Mouse (Mus musculus): ENCODE measurements around the gene Stk38. TPM values are rescaled to one million over a fixed set of nuclear protein-coding genes. Genes with fewer than 3 reads are reported as not detected.
A peak's percentile ranks its signal among the peaks of the same experiment; 100 is the strongest.

Stk38 gene
- polyA plus RNA-seq, 1 experiment from 2014 or later = 82.1 TPM

DNA sequence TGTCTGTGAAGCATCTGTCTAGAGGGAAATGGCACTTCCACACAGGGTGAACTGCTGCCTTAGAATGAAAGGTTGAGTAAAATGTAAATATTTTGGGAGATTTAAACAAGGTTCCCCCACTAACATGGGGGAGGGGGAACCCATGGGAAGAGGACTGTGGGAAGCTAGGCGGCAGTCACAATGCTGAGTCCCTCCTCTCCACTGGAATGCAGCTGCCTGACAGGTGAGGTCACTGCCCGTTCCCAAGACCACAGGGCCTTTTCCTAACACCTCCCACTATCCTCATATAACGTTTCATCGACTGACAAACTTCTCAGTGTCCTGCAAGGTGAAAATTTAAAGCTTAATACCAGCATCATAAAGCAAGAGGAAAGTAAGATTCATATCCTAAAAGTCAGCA, 25.2 kb downstream of the Stk38 start:
- Histone ChIP-seq H3K4me3 (replicated peaks) (no peak overlapping the region), H3K27me3 (replicated peaks) (no peaks in the 10 kb centered on the region), H3K9ac (replicated peaks) (no peak overlapping the region), H3K4me1 (0 out of 2 replicates have a peak, but pooled peaks cover 2% of the 10 kb centered on the region), H3K27ac (replicated peaks) (no peak overlapping the region), H3K4me2 (no peak overlapping the region), H3K36me3 (peaks cover 81% of the 10 kb centered on the region), H3K9me3 (replicated peaks) (no peaks in the 10 kb centered on the region)
- WGBS = 65% methylated on average over 4 of the region's 4 CpGs
- ATAC-seq (ENCODE audit: low FRiP score) = no peak

DNA sequence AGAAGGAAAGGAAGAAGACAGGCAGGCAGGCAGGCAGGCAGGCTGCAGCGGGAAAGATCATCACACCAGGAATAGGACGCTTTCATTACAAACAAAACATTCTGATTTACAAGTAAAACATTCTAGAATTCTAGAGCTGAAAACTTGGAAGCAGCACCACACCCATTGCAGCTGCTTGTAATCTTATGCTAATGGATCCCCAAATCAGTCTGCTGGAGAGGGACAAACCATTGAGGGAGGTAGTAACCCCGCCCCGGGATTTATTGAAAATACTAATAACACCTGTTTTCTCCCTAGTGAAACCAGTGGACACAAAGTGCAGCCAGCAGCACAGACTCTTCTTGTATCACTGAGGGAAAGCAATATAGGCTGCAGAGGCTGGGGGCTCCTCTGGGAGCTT, 26.7 kb downstream of the Stk38 start:
- no peak overlapping the region for H3K27ac ChIP-seq (replicated peaks)
- no peaks in the 10 kb centered on the region for H3K9me3 ChIP-seq (replicated peaks)
- no peak overlapping the region for H3K4me2 ChIP-seq
- WGBS = 84% methylated on average over 4 of the region's 4 CpGs
- no peaks in the 10 kb centered on the region for H3K27me3 ChIP-seq (replicated peaks)
- no peak for ATAC-seq (ENCODE audit: low FRiP score)
- H3K36me3 ChIP-seq = peaks cover 80% of the 10 kb centered on the region
- H3K4me1 ChIP-seq = 0 out of 2 replicates have a peak, but pooled peaks cover 2% of the 10 kb centered on the region
- H3K4me3 ChIP-seq (replicated peaks) = no peak overlapping the region
- no peak overlapping the region for H3K9ac ChIP-seq (replicated peaks)

DNA sequence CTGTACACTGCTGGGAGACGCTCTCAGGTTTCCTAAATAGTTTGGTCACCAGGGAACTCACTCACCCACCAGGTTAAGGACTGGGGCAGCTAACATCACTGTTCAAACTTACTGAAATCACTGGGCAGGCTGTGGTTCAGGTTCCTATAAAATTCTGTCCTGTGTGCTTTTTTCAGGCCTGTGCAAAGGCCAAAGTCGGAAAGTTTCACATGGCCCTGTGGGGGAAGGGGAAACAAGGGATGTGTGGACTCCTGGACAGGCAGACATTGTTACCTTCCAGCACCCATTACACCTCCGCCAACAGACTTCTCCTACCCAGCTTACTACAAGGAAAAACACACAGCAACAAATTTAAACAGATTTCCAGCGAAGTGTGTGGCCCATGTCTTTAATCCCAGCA, 28.7 kb downstream of the Stk38 start:
- no peak overlapping the region for H3K4me2 ChIP-seq
- H3K36me3 ChIP-seq = peaks cover 85% of the 10 kb centered on the region
- H3K4me1 ChIP-seq = 0 out of 2 replicates have a peak, but pooled peaks cover 2% of the 10 kb centered on the region
- H3K9ac ChIP-seq (replicated peaks) = no peak overlapping the region
- no peaks in the 10 kb centered on the region for H3K27me3 ChIP-seq (replicated peaks)
- no peak overlapping the region for H3K27ac ChIP-seq (replicated peaks)
- no peak overlapping the region for H3K4me3 ChIP-seq (replicated peaks)
- H3K9me3 ChIP-seq (replicated peaks) = no peaks in the 10 kb centered on the region
- no peak for ATAC-seq (ENCODE audit: low FRiP score)
- 96% methylated on average over 4 of the region's 4 CpGs for WGBS

DNA sequence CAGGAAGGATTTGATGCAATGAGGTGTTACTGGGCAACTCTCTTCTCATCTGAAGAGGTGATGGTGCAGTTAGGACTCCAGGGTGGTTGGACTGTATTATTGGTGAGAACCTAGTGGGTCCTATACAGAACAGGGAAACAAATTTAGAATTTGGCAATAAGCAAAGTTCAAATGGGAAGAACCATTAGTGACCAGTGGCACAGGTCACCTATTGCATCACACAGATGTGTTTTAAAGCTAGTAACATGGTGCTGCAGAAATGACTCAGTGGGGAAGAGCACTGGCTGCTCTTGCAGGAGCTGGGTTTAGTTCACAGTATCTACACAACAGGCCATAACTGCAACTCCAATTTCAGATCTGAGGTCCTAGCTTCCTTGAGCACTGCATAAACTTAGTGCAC, 37.7 kb downstream of the Stk38 start:
- Histone ChIP-seq H3K9me3 (replicated peaks) (no peaks in the 10 kb centered on the region), H3K4me1 (no peaks in the 10 kb centered on the region), H3K27ac (replicated peaks) (no peak overlapping the region), H3K36me3 (peaks cover 97% of the 10 kb centered on the region), H3K9ac (replicated peaks) (no peak overlapping the region), H3K4me2 (no peak overlapping the region), H3K27me3 (replicated peaks) (no peaks in the 10 kb centered on the region), H3K4me3 (replicated peaks) (no peak overlapping the region)
- no peak for ATAC-seq (ENCODE audit: low FRiP score)

DNA sequence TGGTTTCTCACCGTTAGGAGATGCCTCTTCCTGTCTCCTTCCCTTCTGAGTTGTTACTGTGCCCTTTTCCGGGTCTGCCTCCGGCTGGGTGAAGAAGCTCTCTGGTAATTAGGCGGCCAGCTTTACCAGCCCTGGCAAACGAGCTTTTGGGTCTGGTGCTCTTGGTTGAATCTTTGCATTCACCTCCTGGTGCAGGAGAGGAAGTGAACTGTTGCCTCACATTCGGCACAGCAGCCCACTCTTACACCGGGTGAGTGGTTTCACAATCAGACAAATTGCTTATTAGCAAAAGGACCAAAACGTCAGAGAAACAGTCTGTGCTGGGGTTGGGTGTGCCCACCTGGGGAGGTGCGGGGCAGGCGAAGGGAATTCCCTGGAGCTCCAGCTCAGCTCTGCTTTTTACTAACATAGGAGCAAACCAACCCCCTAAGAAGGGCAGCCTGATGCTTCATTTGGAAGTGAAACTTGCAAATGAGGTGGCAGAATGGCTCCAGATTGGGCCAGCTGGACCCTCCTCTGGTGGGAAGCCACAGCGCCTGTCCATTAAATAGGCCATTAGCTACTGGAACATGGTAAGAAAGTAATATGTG, 40.7 kb downstream of the Stk38 start:
- Histone ChIP-seq H3K9me3 (replicated peaks) (no peaks in the 10 kb centered on the region), H3K27ac (replicated peaks) (no peak overlapping the region), H3K27me3 (replicated peaks) (no peaks in the 10 kb centered on the region), H3K9ac (replicated peaks) (no peak overlapping the region), H3K4me2 (no peak overlapping the region), H3K4me3 (replicated peaks) (no peak overlapping the region), H3K36me3 (peaks cover 96% of the 10 kb centered on the region), H3K4me1 (no peaks in the 10 kb centered on the region)
- no peak for ATAC-seq (ENCODE audit: low FRiP score)
- 75% methylated on average over 11 of the region's 11 CpGs for WGBS

DNA sequence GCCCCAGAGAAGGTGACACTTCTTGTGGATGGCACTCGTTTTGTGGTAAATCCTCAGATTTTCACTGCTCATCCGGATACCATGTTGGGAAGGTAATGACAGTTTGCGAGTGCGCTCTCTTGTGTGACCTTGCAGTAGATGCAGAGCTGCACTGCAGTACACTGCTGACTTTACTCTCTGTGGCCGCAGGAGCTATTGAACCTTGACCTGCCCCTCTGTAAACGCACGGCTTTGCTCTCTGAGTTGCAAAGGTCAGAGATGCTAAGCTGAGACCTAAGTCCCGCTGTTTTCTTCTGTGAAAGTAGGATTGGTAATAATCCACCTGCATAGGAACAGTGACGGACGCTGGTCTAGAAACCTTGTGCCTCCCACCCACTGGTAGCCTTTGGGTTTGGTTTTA, 46.2 kb downstream of the Stk38 start:
- no peak overlapping the region for H3K27ac ChIP-seq (replicated peaks)
- H3K4me1 ChIP-seq = no peaks in the 10 kb centered on the region; the same call in 1 of the 2 replicates
- 89% methylated on average over 10 of the region's 10 CpGs for WGBS
- ATAC-seq (ENCODE audit: low FRiP score) = no peak
- no peaks in the 10 kb centered on the region for H3K27me3 ChIP-seq (replicated peaks)
- no peaks in the 10 kb centered on the region for H3K9me3 ChIP-seq (replicated peaks)
- no peak overlapping the region for H3K9ac ChIP-seq (replicated peaks)
- peaks cover 57% of the 10 kb centered on the region for H3K36me3 ChIP-seq
- H3K4me3 ChIP-seq (replicated peaks) = no peak overlapping the region
- H3K4me2 ChIP-seq = no peak overlapping the region

DNA sequence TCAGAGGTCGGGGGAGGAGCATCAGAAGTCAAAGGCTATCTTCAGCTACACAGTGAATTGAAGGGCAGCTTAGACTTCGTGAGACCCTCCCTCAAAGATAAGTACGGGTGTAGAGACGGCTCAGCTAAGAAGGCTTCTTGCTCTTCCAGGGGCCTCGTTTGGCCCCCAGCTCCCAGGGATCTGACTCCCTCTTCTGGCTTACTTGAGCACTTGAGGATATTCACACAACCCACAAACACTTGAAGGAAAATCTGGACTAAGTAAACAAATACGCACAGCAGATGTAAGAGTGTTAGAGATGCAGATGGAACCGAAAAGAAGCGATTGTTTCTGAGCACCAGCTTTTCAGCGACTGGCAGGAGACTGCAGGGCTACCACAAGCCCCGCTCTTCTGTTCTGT, 47.2 kb downstream of the Stk38 start:
- ATAC-seq (ENCODE audit: low FRiP score) = no peak
- no peaks in the 10 kb centered on the region for H3K27me3 ChIP-seq (replicated peaks)
- 85% methylated on average over 10 of the region's 10 CpGs for WGBS
- H3K9me3 ChIP-seq (replicated peaks) = no peaks in the 10 kb centered on the region
- H3K27ac ChIP-seq (replicated peaks) = no peak overlapping the region
- no peak overlapping the region for H3K4me3 ChIP-seq (replicated peaks)
- H3K4me2 ChIP-seq = no peak overlapping the region
- H3K9ac ChIP-seq (replicated peaks) = no peak overlapping the region
- peaks cover 47% of the 10 kb centered on the region for H3K36me3 ChIP-seq
- H3K4me1 ChIP-seq = peaks cover 3% of the 10 kb centered on the region; the same call in 1 of the 2 replicates

DNA sequence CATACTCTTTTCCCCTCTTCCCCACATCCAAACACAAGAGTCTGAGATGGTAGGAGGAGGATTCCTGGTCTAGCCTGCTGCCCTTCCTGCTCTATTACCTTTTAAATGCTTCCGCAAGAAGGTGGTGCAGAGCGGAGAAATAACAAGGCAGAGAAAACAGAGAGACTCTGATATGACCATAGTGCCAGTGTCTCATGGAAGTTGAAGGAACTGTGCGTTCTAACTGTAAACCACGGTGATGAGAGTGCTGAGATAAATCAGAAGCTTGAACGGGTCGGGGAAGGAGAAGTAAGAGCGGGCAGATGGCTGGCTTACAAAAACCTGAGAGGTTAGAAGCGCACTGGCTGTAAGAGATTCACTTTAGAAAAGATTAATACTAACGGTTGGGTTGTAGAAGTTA, 53.4 kb downstream of the Stk38 start:
- H3K27ac ChIP-seq (replicated peaks) = no peak overlapping the region
- ATAC-seq (ENCODE audit: low FRiP score) = no peak
- peaks cover 31% of the 10 kb centered on the region for H3K4me1 ChIP-seq
- 98% methylated on average over 9 of the region's 9 CpGs for WGBS
- H3K4me2 ChIP-seq = peak overlapping the region; percentile 67
- H3K9ac ChIP-seq (replicated peaks) = peak overlapping the region; percentile 84; the same call in 1 of the 2 replicates
- no peaks in the 10 kb centered on the region for H3K9me3 ChIP-seq (replicated peaks)
- peaks cover 9% of the 10 kb centered on the region; the same call in 1 of the 2 replicates for H3K36me3 ChIP-seq
- H3K4me3 ChIP-seq (replicated peaks) = no peak overlapping the region
- no peaks in the 10 kb centered on the region for H3K27me3 ChIP-seq (replicated peaks)

DNA sequence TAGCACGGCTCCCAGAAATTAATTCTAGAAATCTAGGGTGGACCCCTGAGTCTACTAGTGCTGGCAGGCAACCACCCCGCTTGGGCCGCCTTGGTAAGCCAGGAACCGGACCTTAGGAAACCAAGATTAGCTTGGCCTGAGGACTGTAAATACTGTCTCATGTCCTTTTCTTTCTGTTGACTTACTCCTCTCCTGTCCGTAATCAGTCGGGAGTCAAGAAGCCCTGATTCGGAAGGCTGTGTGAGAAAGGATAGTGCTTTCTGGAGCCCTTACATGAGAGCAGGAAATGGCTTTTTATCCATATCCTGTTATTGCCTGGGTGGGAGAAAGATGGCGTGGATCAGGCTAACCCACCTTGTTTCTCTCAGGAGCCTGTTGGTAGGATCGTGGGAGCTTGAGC, 54.5 kb downstream of the Stk38 start:
- no peak for ATAC-seq (ENCODE audit: low FRiP score)
- 17% methylated on average over 9 of the region's 9 CpGs for WGBS

DNA sequence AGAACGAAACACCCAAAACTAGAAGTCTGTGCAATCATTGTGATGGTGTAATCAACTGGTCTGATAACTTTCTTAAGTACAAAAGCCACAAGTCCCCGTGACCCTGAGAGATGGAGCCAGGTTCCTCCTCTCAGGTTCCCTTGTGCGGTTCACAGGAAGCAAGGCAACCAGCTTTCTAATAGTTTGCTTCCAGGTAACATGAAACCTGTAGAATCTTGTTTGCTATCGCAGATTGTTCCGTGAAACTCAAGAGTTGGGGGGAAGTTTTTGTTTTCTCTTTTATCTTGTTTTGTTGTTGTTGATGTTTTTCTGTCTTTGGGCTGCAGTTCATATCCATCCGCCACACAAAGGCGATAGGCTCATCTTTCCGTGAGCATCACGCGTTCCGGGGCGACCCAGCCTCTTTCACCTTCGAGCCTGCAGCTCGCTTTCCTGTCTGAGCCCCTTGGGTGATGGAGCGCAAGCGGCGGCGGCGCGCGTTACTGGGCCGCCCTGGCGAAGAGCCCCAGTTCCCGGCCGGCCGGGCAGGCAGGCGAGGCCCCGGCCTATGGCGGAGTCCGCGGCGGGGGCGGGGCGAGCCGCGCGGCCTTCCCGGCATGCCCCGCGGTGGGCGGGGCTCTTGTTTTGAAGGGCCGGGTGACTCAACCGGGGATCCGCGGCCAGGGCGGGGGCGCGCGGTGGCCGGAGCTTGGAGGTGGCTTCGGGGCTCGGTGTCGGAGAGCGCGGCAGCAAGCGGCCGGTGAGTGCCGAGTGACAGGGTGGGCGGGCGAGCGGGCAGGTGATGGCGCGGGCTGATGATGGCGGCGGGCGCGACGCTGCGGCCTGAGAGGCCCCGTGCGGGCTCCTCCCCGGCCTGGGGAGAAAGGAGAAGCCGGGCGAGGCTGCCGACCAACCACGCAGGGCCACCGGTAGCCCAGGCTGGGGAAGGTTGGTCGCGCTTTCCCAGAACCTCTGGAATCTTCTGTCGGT, 55.7 kb downstream of the Stk38 start, which contains the start of gene Kctd20:
Gene Kctd20 (plus strand): TSS at position 120 of the 969 bp plus-strand sequence.
- Histone ChIP-seq H3K36me3 (peaks cover 2% of the 10 kb centered on the region; the same call in 1 of the 2 replicates), H3K27ac (replicated peaks) (peak within 1 kb of the TSS; percentile 97), H3K4me2 (peak within 1 kb of the TSS; percentile 67), H3K9ac (replicated peaks) (peak within 1 kb of the TSS; percentile 84), H3K4me1 (peaks cover 31% of the 10 kb centered on the region), H3K27me3 (replicated peaks) (no peaks in the 10 kb centered on the region), H3K4me3 (replicated peaks) (peak within 1 kb of the TSS; percentile 71), H3K9me3 (replicated peaks) (no peaks in the 10 kb centered on the region)
- peak; percentile 92 for ATAC-seq (ENCODE audit: low FRiP score)
- under 1% methylated on average over 65 of the region's 80 CpGs for WGBS

More for the DNA sequence above, 54.5 kb downstream of the Stk38 start:
- Histone ChIP-seq H3K9ac (replicated peaks) (peak overlapping the region; percentile 84), H3K4me2 (peak overlapping the region; percentile 67), H3K4me3 (replicated peaks) (peak overlapping the region; percentile 71), H3K36me3 (peaks cover 8% of the 10 kb centered on the region; the same call in 1 of the 2 replicates), H3K4me1 (peaks cover 31% of the 10 kb centered on the region), H3K9me3 (replicated peaks) (no peaks in the 10 kb centered on the region), H3K27ac (replicated peaks) (peak overlapping the region; percentile 97), H3K27me3 (replicated peaks) (no peaks in the 10 kb centered on the region)

DNA sequence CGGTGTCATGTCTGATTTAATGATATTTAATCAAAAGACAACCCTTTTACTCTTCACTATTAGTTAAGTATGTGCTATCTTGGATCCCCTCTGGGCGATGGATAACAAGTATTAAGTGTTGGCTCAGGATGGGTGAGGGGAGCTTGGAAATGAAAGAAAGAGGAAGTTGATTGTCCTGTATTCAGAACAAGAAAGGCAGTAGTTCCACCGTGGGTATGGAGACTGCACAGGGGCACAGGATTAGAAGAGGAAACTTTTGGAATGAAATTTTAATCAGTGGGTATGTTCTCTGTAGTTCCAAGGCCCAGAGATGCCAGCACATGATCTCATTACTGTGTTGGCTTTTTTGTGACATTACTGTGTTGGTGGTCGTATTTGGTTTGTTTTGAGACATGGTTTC, 57.0 kb downstream of the Stk38 start:
- H3K27ac ChIP-seq (replicated peaks) = no peak overlapping the region
- no peak overlapping the region for H3K4me3 ChIP-seq (replicated peaks)
- no peak for ATAC-seq (ENCODE audit: low FRiP score)
- H3K4me2 ChIP-seq = no peak overlapping the region
- peaks cover 28% of the 10 kb centered on the region for H3K4me1 ChIP-seq
- H3K27me3 ChIP-seq (replicated peaks) = no peaks in the 10 kb centered on the region
- no peaks in the 10 kb centered on the region for H3K9me3 ChIP-seq (replicated peaks)
- peaks cover 2% of the 10 kb centered on the region; the same call in 1 of the 2 replicates for H3K36me3 ChIP-seq
- 79% methylated on average over 4 of the region's 4 CpGs for WGBS
- no peak overlapping the region for H3K9ac ChIP-seq (replicated peaks)

DNA sequence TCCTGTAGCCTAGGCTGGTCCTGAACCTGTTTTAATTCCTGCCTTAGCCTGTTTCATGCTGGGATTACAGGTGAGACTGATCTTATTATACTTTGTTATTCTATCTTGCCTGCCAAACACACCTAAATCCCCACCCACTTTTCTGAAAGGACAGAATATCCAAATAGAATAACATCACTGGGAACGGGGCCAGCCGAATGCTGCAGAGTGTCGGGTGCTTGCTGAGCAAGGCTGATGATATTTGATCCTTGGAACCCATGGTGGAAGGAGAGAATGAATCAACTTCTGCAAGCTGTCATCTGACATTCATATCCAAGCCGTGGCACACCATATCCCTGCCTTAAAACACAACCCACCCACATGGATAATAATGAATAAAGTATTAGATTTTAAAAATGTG, 59.1 kb downstream of the Stk38 start:
- Histone ChIP-seq H3K9ac (replicated peaks) (no peak overlapping the region), H3K9me3 (replicated peaks) (no peaks in the 10 kb centered on the region), H3K27me3 (replicated peaks) (no peaks in the 10 kb centered on the region), H3K27ac (replicated peaks) (no peak overlapping the region), H3K4me1 (peaks cover 15% of the 10 kb centered on the region), H3K36me3 (no peaks in the 10 kb centered on the region), H3K4me3 (replicated peaks) (no peak overlapping the region), H3K4me2 (no peak overlapping the region)
- no peak for ATAC-seq (ENCODE audit: low FRiP score)
- 87% methylated on average over 4 of the region's 4 CpGs for WGBS
